Mouse (Mus musculus) CD8-positive naive resting alpha-beta T cell, adult 2 months (primary cell): Measurements from ENCODE around the gene Zfp322a.
"Not testable (repeated sequence)": the region's sequence is repeated elsewhere in the genome, so short reads cannot be mapped to it uniquely, and the experiment has no call there.

Experiments used
- DNase-seq, 2 experiments: peaks; one replicate each; pipeline ENCODE4 v3.0.0; 2022; ENCODE audit warnings: low read depth in 2 of 2, low spot score in 2 of 2

Gene Zfp322a

GRCm38 (mm10) chr13:23317305-23317889 lies 51.6 kb downstream of the Zfp322a start:
- no peak for DNase-seq

DNA sequence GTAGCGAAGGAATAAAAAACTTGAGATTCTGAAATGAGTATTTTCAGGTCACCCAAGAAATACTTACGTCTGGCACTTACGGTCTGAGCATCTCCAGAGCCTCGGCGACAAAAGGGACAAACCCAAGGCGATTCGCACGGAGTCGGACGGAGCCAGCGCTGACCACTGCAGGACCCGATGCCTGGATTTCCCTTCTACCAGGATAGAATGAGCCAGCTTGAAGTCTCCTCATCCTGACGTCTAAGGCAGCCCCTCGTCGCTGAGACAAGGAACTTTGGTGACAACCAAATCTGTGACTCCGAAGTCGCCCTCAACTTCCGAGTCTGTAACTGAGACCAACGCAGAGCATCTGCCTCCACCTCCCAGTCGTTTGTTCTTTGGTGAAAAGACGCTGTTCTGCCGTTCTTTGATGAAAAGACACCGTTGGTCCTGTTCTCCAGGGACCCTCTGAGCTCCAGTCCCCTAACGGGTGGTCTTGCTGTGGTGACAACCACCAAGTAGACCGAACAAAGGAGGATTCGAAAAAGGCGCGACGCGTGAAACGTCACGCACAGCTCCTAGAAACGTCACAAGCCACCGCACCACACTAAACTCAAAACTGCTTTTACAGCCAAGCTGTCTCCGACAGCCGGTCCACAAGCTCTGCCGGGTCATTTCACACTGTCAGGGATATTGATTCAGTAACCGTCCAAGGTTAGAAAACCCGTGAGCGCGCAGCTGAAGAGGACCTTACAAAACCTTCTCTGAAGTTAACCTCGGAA lies 55.9 kb downstream of the Zfp322a start:
- DNase-seq = no peak

GRCm38 (mm10) chr13:23310036-23310435 lies 59.0 kb downstream of the Zfp322a start:
- DNase-seq = no peak

DNA sequence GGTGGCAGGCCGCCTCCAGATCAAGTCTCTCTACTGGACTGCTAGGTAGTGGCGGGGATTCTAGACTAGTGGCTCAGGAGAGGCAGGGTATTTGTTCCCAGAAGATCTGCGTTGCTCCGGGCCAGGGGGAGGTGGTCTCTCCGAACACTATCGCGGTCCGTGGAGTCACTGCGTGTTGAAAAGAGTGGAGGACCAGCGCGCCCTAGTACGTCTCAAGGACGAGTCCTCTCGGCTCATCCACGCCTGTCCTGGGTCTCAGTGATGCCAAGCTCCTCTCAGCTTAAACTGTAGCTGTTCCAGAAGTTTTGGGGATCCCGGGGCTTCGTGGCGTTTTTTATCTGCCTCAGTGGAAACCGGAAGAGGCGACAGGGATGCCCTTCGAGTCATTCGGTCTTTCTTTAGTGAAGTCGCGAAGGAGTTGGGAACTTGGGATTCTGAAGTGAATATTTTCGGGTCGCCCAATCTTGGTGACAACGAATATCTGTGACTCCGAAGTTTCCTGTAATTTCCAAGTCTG lies 59.5 kb downstream of the Zfp322a start:
- DNase-seq = no peak

DNA sequence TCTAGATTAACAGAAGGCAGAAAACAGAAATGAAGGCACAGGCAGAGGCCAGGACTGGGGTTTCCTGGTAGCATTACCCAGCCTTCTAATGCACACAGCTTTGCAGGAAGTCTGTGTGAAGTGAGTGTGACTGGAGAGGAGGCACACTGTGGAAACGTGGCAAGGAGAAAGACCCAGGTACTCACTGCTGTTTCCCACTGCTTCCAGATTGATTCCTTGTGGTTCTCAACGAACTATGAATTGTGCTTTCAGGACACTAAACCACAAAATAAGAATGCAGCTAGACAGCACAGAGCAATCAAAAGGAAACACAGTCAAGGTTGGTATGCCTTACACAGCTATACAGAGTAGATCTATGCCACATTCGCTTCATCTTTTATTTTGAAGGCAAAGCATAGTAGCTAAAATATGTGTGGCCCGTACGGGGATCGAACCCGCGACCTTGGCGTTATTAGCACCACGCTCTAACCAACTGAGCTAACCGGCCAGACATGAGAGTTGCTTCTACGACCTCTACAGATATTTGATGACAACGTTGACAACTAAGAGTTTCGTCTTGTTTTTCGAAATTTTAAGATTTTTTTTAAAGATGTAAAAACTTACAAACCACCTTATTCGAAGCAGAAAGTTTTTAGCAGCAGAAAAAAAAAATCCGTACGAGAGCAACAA lies 60.2 kb downstream of the Zfp322a start:
- not testable (repeated sequence) for DNase-seq

DNA sequence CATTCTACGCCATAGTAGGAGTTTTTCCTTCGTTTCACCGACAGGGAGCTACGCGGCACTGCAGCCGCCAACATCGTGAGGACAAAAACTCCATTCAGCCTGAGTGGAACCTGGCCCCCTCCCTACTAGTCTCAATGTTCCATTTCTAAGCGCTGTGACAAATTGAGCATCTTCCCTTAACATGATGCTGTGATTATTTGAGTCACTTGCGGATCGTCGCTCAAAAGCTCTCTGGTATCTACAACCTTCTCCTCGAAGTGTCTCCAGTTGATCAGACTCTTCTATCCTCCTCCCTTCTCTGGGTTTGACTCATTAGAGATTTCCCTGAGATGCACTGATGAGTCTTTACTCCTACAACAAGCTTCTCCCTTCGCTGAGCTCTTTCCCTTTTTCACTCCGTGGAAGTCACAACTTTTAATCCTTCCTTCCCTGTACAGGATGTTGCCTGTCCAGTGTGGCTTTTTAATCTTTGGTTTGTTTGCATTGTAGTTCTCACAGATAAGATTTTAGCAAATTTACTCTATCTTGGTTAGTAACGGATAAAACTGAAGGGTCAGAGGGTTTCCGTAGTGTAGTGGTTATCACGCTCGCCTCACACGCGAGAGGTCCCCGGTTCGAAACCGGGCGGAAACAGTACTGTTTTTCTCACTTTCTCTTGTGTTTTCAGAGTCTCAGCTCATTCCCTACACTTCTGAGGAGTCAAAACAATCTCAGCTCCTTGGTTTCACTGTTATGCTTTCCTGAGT lies 61.8 kb downstream of the Zfp322a start:
- DNase-seq = no peak

DNA sequence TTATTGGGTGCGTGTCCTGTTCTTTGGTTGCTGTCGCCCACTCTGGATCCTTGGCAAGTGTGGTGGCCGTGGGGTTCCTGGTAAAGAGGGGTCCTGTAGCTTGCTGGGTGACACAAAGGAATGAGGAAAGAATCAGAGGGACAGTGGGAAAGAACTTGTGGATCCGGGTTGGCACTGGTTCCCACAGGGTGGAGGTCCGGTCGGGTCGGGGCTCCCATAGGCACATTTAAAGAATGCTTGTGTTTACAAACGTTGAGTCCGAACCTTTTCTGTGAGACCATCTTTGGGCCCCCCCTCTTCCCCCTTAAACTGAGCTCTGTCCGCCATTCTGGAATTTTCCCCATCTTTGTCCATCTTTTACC lies 62.3 kb downstream of the Zfp322a start:
- DNase-seq = no peak
